Mouse (Mus musculus) 3134 (cell line): Measurements from ENCODE around the gene Usp29.

Experiments used
- DNase-seq: peaks from one replicate; pipeline ENCODE4 v3.0.0-alpha.2; 2011; ENCODE audit warnings: low spot score; ENCODE audit not compliant: insufficient read length; ENCODE audit errors: extremely low read depth

Gene Usp29

DNA sequence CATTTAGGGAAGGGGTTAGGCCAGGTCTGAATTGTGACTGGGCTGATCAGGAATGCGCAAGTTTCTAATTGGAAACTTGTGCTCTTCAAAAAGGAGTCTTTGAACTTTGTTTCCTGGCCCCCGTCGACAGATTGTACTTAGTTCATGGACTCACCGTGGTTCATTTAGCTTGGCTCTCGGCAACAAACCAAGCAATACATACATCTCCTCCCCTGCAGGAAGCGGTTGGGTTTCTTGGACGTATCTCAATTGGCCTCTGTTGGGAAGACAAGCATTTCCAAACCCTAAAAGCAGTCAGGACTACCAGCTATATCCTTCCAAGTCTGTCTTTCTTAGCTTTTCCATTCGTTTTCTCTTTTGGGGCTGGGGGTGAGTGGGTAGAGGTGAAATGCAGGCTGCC lies 84.6 kb downstream of the Usp29 start:
- no peak for DNase-seq

DNA sequence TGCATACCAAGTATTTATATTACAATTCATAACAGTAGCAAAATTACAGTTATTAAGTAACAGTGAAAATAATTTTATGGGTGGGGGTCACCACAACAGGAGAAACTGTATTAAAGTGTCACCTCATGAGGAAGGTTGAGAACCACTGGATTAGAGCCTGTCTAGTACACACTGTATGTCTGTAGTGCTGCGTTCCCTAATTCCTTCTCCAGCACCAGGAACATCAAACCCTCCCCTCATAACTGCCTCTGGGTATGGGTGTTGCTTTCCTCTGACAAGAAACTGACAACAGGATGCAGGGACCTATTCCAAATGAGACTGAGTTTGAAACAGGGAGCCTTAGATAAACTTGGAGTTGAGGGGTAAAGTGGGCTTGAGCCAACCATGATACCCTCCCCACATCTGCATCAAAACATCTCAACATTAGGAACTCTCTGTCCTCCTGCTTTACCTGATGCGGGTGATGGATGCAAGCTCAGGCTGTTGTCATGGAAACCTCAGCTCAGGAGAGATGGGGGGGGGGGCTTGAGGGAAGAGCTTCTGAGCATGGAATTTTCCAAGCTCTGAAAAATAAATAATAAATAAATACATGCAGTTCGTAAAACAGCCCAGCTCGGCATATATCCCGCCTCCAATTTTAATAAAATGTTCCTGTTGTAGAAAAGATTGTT lies 86.5 kb downstream of the Usp29 start:
- DNase-seq = no peak

DNA sequence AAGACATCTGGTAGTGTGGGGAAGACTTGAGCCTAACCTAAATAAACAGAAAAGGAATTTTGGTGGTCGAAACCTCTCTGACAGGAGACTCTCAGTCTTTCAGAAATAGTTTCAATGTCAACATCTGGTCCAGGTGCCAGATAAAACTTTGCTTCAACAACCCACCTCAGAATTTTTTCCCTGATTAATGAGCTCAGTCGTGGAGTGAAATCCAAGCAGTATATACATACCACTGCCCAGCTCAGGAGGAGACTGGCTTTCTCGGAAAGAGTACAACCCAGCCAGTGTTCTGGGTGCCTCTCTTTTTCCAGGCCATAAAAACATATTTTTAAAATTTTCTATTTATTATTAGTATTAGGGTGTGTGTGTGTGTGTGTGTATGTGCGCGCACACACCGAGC lies 89.9 kb downstream of the Usp29 start:
- DNase-seq = no peak

DNA sequence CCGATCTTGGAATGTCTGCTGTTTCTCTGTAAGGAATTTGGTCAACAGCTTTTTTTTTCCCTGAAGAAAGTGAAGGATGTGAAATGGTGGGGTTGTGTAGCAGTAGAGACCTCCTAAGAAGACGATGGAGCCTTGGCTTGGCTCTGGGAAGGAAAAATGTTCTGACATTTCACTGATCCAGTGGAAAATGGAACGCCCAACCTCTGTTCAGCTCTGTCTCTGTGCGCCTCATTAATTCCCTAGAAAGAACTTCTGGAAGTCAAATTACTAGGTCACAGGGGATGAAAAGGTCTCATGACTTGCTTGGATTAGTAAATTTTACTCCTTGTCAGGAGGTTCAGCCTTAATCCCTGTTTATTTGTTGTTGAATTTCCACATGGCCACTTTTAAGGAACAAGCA lies 92.3 kb downstream of the Usp29 start:
- DNase-seq = no peak

DNA sequence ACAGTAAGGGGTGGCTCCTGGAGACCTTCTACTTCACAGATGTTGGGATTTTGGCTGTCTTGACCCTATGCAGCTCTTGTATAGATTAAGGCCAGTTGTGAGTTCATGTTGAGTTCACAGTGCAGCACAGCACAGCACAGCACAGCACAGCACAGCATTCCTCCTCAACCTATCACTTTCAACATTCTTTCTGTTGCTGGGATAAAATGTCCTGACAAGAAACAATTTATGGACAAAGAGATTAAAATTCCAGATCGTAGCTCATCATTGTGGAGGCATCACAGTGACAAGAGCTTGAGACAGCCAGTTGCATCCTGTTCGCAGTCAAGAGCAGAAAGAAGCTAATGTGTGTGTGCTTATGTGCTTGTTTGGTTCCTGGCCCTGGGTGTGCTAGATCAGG lies 93.3 kb downstream of the Usp29 start:
- no peak for DNase-seq

DNA sequence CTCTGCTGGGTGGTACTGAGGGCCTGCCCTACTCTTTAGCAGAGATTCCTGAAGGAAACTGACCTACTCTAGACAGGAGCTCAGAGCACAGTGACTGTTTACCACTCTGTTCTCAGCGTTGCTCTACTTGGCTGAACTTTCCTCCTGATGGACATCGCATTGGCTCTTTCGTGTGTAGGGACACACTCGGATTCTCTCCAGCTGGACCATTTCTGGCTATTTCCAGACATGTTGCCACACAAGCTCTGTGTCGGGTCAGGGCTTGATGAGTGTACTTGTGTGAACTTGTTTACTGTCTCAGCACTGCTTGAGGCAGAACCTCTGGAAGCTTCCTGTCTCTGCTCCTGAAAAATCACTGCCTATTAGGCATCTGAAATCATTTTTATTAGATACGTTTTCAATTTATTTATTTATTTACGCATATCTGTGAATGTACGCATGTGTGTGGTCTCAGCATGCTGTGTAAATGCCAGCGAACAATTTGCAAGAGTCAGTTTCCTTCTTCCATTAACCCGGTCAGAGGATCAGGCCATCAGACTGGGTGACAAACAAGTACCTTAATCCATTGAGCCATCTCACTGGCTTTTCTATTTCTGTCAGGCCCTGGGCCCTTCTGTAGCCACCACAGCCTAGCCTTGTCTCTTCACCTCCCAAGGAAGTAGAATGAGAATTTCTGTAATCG lies 95.7 kb downstream of the Usp29 start:
- DNase-seq = no peak

DNA sequence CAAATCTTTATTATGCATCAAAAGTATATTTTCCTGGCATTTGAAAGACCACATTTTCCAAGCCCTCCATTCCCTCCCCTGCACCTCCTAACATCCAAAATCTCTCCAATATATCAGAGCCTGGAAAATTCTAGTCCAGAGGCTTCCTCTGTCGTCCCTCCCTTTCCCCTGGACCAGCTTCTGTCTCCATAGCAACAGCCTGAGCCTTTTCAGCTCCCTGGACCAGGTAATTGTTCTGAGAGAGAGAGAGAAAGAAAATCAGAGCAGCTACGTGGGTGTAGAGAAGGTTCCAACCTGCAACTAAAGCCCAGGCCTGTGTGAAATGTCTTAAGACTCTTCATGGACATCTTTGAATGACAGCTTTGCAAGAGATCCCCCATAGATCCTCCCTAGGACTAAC lies 98.8 kb downstream of the Usp29 start:
- no peak for DNase-seq

DNA sequence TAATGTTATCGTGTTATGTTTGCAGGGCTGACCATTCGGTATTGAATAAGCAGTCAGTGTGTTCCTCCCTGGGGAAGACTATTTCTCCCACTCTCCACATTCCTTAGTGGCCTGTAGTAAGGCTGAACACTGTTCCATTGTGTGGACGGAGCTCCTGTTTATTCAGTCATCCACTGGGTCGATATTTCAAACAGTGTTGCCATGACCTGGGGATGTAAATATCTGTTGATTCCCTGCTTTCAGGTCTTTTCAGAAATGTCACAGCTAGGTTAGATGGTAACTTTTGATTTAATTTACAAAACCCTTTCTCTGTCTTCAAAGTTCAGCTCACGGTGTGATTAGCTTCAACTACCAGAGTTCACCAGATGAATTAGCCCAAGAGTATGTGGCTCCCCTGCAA lies 104.6 kb downstream of the Usp29 start:
- DNase-seq = no peak

DNA sequence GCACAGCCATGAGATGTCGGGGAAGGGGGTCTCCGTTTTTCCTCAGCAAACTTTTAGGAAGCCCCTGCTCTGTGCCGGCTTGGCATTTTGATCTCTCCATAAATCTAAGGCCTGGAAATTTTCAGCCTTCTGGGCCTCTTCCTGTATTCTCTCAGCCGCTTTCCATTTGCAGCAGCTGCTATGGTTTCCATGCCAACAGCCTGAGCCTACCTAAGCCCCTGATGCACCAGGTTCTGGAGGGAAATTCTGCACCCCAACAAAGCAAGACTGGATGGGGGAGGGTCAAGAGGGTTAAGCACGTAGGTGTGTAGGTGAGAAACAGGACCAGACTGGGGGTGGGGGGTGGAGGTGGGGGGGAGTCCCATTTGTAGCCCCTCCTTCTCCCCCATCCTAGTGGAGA lies 105.0 kb downstream of the Usp29 start:
- no peak for DNase-seq

DNA sequence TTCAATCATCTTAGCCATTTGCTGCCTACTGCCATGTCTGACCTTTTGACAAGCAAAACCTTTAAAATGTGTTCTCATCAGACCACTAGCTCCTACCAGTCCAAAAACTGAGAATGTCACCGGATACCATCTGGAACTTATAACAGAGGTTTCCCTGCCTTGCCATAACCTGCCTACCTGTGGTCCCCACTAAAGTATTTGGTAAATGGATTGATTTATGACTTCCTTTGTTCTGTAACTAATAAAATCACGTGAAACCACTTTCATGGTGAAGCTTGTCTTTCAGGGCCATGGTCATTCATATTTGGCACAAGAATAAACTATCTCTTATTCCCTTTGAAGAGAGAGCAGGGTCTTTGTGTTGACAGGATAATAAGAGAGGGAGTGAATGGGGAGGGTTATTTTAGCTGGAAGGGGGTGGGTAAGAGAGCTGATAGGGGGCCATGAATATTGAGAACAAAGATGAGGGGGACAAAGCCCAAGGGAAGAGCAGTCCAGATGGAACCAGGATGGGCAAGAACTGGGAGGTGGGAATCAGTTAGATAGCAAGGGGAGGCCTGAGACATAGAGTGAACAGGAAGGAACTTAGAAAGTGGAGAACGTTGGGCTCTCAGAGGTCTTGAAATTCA lies 107.0 kb downstream of the Usp29 start:
- no peak for DNase-seq

DNA sequence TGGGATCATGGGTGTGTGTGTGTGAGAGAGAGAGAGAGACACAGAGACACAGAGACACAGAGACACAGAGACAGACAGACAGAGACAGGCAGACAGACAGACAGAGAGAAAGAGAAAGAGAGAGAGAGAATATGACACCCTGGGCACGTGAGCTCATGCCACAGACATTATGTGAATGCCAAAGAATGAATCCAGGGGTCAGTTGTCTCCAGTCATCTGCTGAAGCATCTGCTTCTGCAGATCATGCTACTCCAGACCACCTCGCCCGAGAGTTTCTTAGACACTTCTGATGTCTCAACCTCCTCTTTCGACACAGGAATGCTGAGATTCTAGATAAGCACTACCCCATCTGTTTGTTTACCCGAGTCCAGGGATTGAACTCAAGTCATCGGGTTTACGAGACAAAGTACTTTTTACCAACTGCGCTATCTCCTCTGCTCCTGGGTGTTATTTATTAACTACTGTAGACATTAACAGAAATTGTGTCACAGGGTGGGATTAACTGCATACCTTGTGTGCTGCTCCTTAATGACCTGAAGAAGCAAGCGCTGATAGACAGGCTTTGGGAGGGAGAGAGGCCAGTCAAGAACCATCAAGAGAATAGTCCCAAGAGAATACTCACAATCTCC lies 107.7 kb downstream of the Usp29 start:
- DNase-seq = no peak

DNA sequence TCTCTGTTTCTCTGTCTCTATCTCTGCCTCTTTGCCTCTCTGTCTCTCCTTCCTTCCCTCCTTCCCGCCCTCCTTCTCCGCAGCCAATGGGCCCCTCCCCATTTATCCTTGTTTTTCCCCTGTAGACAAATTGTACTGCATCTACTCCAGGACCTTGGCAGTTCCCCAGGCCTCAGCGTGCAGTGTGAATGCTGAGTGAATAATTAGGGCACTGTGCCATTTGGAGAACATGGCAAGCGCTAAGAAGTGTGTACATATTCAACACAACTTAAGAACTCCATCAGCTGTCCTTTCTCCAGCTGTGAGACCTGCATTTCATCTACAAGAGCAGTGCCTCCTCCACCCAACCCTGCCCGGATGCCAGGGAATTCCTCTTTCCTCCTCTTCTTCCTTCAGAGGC lies 110.5 kb downstream of the Usp29 start:
- DNase-seq = no peak

DNA sequence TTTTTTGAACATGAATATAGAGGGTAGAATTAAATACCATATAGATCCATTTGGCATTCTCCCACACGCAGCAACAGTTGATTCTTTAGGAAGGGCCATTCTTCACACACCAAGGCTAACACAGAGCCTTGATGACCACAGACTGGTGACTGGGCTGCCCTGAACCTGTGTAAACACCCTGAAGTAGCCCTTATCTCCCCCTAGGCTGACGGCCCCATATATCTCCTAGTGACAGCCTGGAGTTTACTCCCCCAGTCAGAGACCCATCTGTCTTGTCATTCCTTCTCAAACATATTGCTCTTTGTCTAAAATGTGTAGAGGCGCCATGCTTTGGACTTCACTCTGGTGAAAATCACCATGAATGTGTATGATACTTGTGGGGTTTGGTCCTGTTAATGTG lies 119.1 kb downstream of the Usp29 start:
- DNase-seq = no peak

DNA sequence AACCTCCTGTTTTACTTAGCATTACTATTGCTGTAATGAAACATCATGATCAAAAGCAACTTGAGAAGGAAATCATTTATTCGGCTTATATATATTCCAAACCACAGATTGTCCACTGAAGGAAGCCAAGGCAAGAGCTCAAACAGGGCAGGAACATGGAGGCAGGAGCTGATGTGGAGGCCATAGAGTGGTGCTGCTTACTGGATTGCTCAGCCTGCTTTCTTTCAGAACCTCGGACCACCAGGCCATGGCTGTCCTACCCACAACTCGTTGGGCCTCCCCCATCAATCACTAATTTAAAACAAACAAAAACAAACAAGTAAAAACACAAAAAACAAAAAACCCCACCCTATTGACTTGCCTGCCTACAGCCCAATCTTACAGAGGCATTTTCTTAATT lies 119.9 kb downstream of the Usp29 start:
- no peak for DNase-seq

DNA sequence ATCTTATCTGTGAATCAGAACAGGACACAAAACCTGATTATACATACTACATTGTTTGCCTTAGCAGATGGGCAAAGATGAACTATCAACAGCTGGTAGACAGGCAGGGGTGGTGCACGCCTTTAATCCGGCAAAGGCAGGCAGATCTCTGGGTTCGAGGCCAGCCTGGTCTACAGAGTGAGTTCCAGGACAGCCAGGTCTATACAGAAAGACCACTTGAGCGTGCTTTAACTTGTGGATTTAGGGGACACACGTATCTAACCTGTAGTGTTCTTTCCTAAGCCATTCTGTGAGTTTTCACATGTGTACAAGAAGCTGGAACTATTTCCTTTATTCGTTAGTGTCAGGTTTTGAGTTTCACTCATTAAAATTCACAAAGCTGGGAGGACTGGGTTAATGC lies 120.9 kb downstream of the Usp29 start:
- no peak for DNase-seq

DNA sequence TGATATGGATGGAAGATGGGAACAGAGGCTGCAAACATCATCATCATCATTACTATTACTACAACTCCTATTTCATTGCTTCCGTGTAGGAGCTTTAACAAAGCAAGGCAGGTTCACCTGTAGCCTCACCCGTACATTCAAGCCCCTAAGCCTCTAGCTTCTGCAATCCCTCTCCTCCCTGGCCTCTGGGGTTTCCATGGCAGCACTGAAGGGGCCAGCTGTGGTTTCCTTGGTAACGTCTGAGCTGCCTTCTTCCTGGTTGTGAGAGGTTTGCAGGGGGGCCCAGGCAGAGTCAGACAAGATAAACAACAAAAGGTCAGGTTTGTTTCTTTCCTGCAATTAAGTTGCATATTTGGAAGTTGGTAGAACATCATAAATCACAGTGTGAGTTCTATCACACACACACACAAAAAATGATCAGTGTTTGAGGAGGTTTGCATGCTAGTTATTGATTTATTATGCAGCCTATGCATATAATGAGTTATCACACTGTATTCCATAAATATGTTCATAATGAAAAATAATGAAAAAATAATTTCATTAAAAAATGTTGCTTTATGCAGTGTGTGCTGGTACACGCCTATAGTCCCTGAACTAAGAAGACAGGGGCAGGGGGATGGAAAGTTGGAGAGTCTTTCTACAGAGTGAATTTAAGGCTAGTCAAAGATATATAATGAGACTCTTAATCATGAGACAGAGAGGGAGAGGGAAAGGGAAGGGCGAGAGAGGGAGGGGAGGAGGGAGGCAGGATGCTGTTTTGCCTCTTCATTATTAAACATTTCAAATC lies 121.5 kb downstream of the Usp29 start:
- DNase-seq = no peak

DNA sequence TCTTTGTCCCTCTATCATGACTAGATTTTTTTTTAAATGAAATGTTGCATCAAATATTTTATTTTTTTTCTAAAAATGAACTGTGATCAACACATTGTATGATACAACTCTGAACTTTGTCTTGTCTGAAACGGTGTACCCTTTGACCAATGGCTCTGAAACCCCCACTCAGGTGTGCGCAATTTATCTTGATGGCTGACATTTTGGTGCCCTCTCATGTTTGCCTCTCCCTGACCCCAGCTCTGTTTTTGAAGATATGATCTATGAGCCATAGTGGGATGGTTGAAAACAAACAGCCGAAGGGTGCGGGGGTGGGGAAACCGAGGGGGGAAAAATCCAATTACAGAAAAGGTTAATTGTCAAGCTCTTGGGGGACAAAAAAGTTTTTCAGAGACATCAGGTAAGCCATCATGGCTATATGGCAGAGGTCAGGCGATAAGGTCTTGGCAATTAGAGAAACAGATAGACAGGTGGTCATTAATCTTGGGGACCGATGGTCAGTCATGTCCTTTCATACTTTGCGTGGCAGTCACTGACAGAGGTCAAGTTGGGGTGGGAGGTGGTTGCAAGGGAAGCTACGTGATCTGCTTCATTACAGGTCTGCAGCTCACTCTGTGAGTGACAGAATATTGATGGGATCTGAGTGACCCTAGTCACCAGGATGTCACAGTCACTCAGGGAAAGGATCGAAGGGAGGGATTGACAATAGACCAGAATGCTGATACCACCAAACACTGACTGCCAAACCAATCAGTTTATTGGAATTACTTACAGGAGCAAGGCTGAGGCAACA lies 125.4 kb downstream of the Usp29 start:
- no peak for DNase-seq

DNA sequence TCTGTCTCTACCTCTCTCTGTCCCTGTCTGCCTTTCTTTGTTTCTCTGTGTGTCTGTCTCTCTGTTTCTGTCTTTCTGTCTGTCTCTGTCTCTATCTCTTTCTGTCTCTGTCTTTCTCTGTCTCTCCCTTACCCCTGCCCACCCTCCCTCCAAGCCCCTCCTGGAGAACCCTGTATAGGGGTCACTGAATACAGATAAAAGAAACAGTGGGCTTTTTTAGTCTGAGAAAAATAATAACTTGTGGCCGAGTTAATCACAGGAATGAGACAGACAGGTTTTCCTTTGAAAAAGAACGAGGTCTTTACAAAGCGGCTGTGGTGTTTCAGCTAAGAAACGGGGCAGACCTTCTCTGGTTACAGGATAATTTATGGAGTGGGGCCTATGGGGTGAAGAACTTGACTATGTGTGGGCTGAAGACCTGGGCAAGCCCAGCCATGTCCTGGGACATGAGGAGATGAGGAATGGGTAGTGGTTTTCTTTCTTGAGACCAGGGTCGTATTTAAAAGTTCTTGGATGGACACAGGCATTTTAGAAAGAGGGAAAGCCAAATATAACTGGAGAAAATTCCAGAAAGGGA lies 128.4 kb downstream of the Usp29 start:
- DNase-seq = no peak

DNA sequence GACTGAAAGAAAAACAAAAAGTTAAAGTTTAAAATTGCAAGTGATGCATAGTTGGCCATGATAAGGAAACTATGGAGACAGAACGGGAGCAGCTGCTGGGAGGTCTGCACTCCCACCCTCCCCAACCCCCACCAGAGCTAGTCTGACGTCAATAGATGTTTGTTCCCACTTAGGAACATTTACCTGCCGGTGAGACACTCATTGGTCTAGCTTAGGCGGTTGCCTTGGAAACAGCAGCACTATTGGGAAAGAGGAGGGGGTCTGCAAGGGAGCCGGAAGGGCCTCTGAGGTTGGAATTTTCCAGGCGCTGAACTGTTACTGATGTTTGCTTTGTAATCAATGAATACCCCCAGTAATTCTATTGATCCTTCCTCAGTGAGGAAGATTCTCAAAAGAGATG lies 130.3 kb downstream of the Usp29 start:
- DNase-seq = no peak

DNA sequence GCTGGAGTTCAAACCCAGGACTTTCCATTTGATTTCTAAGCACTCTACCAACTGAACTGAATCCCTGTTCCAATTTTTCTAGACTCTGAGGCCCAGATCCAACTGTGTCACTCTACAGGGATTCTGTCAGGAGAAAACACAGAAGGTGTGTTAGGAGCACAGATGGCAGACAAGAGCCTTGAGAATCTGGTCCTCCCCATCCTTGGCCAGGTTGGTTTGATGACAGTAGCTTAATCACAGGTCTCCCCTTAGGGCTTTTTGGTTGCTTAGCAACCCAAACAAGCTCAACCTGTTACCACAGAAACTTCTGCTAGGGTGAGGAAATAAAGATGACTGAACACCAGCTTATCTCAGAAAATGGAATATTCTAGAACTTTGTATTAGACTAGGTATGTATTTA lies 136.0 kb downstream of the Usp29 start:
- no peak for DNase-seq
